Comparison of ENCODE assay signal across 15 mouse cellular contexts in genomic region chr16:3934091-3934490, GRCm38 (mm10).
DNase-seq lines count a peak whose midpoint lies in the region.
"Had no signal": no experiment of that assay in that cellular context is flagged by ENCODE, and none has a peak within 500 bp of the region (broad histone marks: within the 10 kb centered on the region; RNA-seq: fewer than 3 reads in every experiment).

No protein-coding gene starts in this region.

- peak; percentile 10 for DNase-seq in kidney, adult 11 months
- DNase-seq in kidney, postnatal 4 days = no peak
- DNase-seq in 3134 (ENCODE audit: extremely low read depth, insufficient read length, low spot score) = peak; percentile 43
- peak; percentile 39 for DNase-seq in fibroblast of lung, adult 2 months (ENCODE audit: low read depth)
- DNase-seq in lung, postnatal 10 days = peak; percentile 30
- no peak for DNase-seq in right cerebral cortex, postnatal 10 days (ENCODE audit: low spot score in 2 of 2)
- DNase-seq in embryo, embryonic 10.5 days (ENCODE audit: low spot score) = no peak
- no peak for DNase-seq in T-cell, adult 2 months (ENCODE audit: low spot score)
- DNase-seq: adrenal gland, postnatal 25 days; cerebellum, adult 9-11 months; embryo, embryonic 11 days; gastrocnemius, adult 2 months; heart, postnatal 10 days; spleen, adult 18-20 months; thymus, postnatal 14 days had no signal

Comparison
In these comparisons a context has a peak if more than half of its experiments do, and no peak if none do; other contexts are left out.
1. DNase-seq: peak in kidney, adult 11 months (single experiment), 3134 (single experiment), fibroblast of lung, adult 2 months (single experiment) and lung, postnatal 10 days (single experiment); none in kidney, postnatal 4 days (0 of 2), right cerebral cortex, postnatal 10 days (0 of 2), embryo, embryonic 10.5 days (single experiment) and T-cell, adult 2 months (single experiment).